Comparison of ENCODE assay signal across 14 mouse cellular contexts in genomic region chr9:72686506-72686905, GRCm38 (mm10). TPM values are rescaled to one million over a fixed set of nuclear protein-coding genes. Genes with fewer than 3 reads are reported as not detected.
A peak's percentile ranks its signal among the peaks of the same experiment; 100 is the strongest.
DNase-seq lines count a peak whose midpoint lies in the region; ATAC-seq and TF ChIP-seq lines count a peak whose summit lies in the region.
"Had no signal": no experiment of that assay in that cellular context is flagged by ENCODE, and none has a peak within 500 bp of the region (broad histone marks: within the 10 kb centered on the region; RNA-seq: fewer than 3 reads in every experiment).

No protein-coding gene starts in this region.

- H3K27ac ChIP-seq in left cerebral cortex, adult 2 months: no peak overlapping the region
- peak overlapping the region; percentile 69 for H3K27ac ChIP-seq in heart, postnatal 0 days (ENCODE audit: low read depth)
- H3K27ac ChIP-seq: embryonic facial prominence, embryonic 12.5 days; liver, embryonic 12.5 days; midbrain, embryonic 10.5 days; stomach, embryonic 15.5 days had no signal

- peaks cover 66% of the 10 kb centered on the region for H3K36me3 ChIP-seq in heart, postnatal 0 days (replicated peaks; ENCODE audit: control insufficient read depth, insufficient read depth, low read length)

- no peak for TF ChIP-seq EP300 in heart, postnatal 0 days (IDR thresholded peaks at IDR 0.05; ENCODE audit: low read depth)

- no peaks in the 10 kb centered on the region for H3K27me3 ChIP-seq in heart, postnatal 0 days (ENCODE audit: control insufficient read depth, insufficient read depth, low read length)
- H3K27me3 ChIP-seq: embryonic facial prominence, embryonic 12.5 days; liver, embryonic 12.5 days; stomach, embryonic 15.5 days had no signal

- H3K4me2 ChIP-seq in heart, postnatal 0 days (ENCODE audit: low read depth, low read length): no peak overlapping the region
- H3K4me2 ChIP-seq: embryonic facial prominence, embryonic 12.5 days; liver, embryonic 12.5 days; stomach, embryonic 15.5 days had no signal

- H3K4me3 ChIP-seq in left cerebral cortex, adult 2 months: no peak overlapping the region
- H3K4me3 ChIP-seq in heart, postnatal 0 days (ENCODE audit: low read depth, low read length): no peak overlapping the region
- H3K4me3 ChIP-seq: embryonic facial prominence, embryonic 12.5 days; liver, embryonic 12.5 days; midbrain, embryonic 10.5 days; stomach, embryonic 15.5 days had no signal

- intact Hi-C loops in left cerebral cortex, postnatal 4 days (cut with DNase I): no loop called here
- intact Hi-C loops in left cerebral cortex, adult 2 months (cut with DNase I): no loop called here

- no peak for TF ChIP-seq CTCF in left cerebral cortex, adult 2 months (IDR thresholded peaks at IDR 0.05)
- TF ChIP-seq CTCF in heart, postnatal 0 days (IDR thresholded peaks at IDR 0.05; ENCODE audit: low read depth): no peak

- peaks cover 8% of the 10 kb centered on the region for H3K4me1 ChIP-seq in heart, postnatal 0 days (ENCODE audit: control insufficient read depth, insufficient read depth)
- H3K4me1 ChIP-seq: midbrain, embryonic 10.5 days; stomach, embryonic 15.5 days had no signal

- peak; percentile 40 to 43 for DNase-seq in cerebellum, postnatal 10 days
- DNase-seq in cerebellum, postnatal 4 days (ENCODE audit: low spot score in 2 of 2): no peak
- DNase-seq in left cerebral cortex, postnatal 4 days: peak; percentile 19
- no peak for DNase-seq in left cerebral cortex, adult 2 months (ENCODE audit: extremely low spot score in 1 of 2, low spot score in 2 of 2)
- peak; percentile 21 for DNase-seq in NIH3T3 (ENCODE audit: low read depth)
- no peak for DNase-seq in heart, postnatal 0 days (ENCODE audit: low spot score)
- DNase-seq in layer of hippocampus, adult 9-10 months (ENCODE audit: low spot score): no peak
- no peak for DNase-seq in urinary bladder, postnatal 36 days (ENCODE audit: low spot score in 2 of 2)
- DNase-seq: cerebellum, adult 18-20 months had no signal

- WGBS in heart, postnatal 0 days: 36% methylated on average over 4 of the region's 4 CpGs

- ATAC-seq in heart, postnatal 0 days (ENCODE audit: insufficient read depth, low read depth): peak; percentile 43
- ATAC-seq: inflammation-experienced regulatory T-cells, adult 6 months; liver, embryonic 12.5 days had no signal

- no peaks in the 10 kb centered on the region for H3K9me3 ChIP-seq in heart, postnatal 0 days (replicated peaks; ENCODE audit: control insufficient read depth, low read length)
- H3K9me3 ChIP-seq: embryonic facial prominence, embryonic 12.5 days; liver, embryonic 12.5 days; midbrain, embryonic 10.5 days; stomach, embryonic 15.5 days had no signal

- no peak overlapping the region for H3K9ac ChIP-seq in heart, postnatal 0 days (replicated peaks; ENCODE audit: low read depth, low read length)
- H3K9ac ChIP-seq: embryonic facial prominence, embryonic 12.5 days; stomach, embryonic 15.5 days had no signal

RNA-seq across cellular contexts. Expression of gene Nedd4, which starts 24.4 kb away (rescaled TPM):
- 100 to 1,000 TPM; 392 to 399 TPM for total RNA-seq in left cerebral cortex, postnatal 4 days (2021)
- total RNA-seq in left cerebral cortex, adult 2 months (2021): 100 to 1,000 TPM; 268 to 283 TPM
- total RNA-seq in heart, postnatal 0 days (2014; rRNA removed; ENCODE audit: low replicate concordance): 444 and 493 TPM in 2 replicates
- polyA plus RNA-seq in heart, postnatal 0 days (2015; fragmentation: Nextera tagmentation; extraction: Ambion mirVana): 294 and 303 TPM in 2 replicates

Comparison
In these comparisons a context has a peak if more than half of its experiments do, and no peak if none do; other contexts are left out.
1. DNase-seq: peak in cerebellum, postnatal 10 days (2 of 2), left cerebral cortex, postnatal 4 days (single experiment) and NIH3T3 (single experiment); none in cerebellum, postnatal 4 days (0 of 2), left cerebral cortex, adult 2 months (0 of 2), heart, postnatal 0 days (single experiment), layer of hippocampus, adult 9-10 months (single experiment) and urinary bladder, postnatal 36 days (0 of 2).